Mouse (Mus musculus) ES-Bruce4 (cell line): ENCODE data around the gene Armh2.

Experiments
- CTCF ChIP-seq: IDR thresholded peaks from one replicate; pipeline ENCODE4 v1.8.1; 2011; ENCODE audit warnings: low read depth, low read length
- POLR2A ChIP-seq: IDR thresholded peaks from one replicate; pipeline ENCODE4 v1.8.1; 2011; ENCODE audit warnings: low read length; ENCODE audit not compliant: insufficient read depth

GRCm38 (mm10) chr13:24709656-24710396 lies 31.2 kb upstream of the Armh2 start:
- TF ChIP-seq POLR2A (no peak), CTCF (no peak)
